Mouse (Mus musculus): ENCODE data around the gene Ssu72. TPM values are rescaled to one million over a fixed set of nuclear protein-coding genes. Genes with fewer than 3 reads are reported as not detected.

The Ssu72 gene
- polyA plus RNA-seq, 1 experiment from 2014 or later, result 150 TPM

- Histone ChIP-seq H3K4me2 (ENCODE audit: low read length) (peak overlapping the region; percentile 59), H3K4me1 (replicated peaks; ENCODE audit: control insufficient read depth, insufficient read depth, low read length) (peaks cover 23% of the 10 kb centered on the region), H3K27me3 (replicated peaks; ENCODE audit: control insufficient read depth, insufficient read depth, low read length) (peaks cover 8% of the 10 kb centered on the region), H3K27ac (ENCODE audit: low read length) (peak overlapping the region; percentile 29; the same call in 1 of the 2 replicates), H3K4me3 (replicated peaks; ENCODE audit: low read length) (peak overlapping the region; percentile 41), H3K9ac (replicated peaks; ENCODE audit: low read depth, low read length) (peak overlapping the region; percentile 51), H3K36me3 (ENCODE audit: control insufficient read depth, insufficient read depth) (no peaks in the 10 kb centered on the region), H3K9me3 (ENCODE audit: control insufficient read depth, low read length) (no peaks in the 10 kb centered on the region)
- ATAC-seq, result no peak
- WGBS, result 48% methylated on average over 9 of the region's 9 CpGs
These were observed 70.6 kb downstream of the Ssu72 start for GRCm38 (mm10) chr4:155774971-155775740.

- Histone ChIP-seq H3K4me3 (replicated peaks; ENCODE audit: low read length) (no peak overlapping the region), H3K4me1 (replicated peaks; ENCODE audit: control insufficient read depth, insufficient read depth, low read length) (peaks cover 19% of the 10 kb centered on the region), H3K9me3 (ENCODE audit: control insufficient read depth, low read length) (no peaks in the 10 kb centered on the region), H3K27ac (ENCODE audit: low read length) (peak overlapping the region; percentile 33), H3K4me2 (ENCODE audit: low read length) (no peak overlapping the region), H3K9ac (replicated peaks; ENCODE audit: low read depth, low read length) (no peak overlapping the region), H3K27me3 (replicated peaks; ENCODE audit: control insufficient read depth, insufficient read depth, low read length) (peaks cover 8% of the 10 kb centered on the region), H3K36me3 (ENCODE audit: control insufficient read depth, insufficient read depth) (no peaks in the 10 kb centered on the region)
- WGBS, result 73% methylated on average over 3 of the region's 3 CpGs
- ATAC-seq, result no peak
These were observed 71.3 kb downstream of the Ssu72 start for GRCm38 (mm10) chr4:155775855-155776254.

- H3K9ac ChIP-seq (replicated peaks; ENCODE audit: low read depth, low read length), result no peak overlapping the region
- no peak for ATAC-seq
- 63% methylated on average over 2 of the region's 2 CpGs for WGBS
- no peaks in the 10 kb centered on the region for H3K9me3 ChIP-seq (ENCODE audit: control insufficient read depth, low read length)
- no peaks in the 10 kb centered on the region for H3K36me3 ChIP-seq (ENCODE audit: control insufficient read depth, insufficient read depth)
- H3K27me3 ChIP-seq (replicated peaks; ENCODE audit: control insufficient read depth, insufficient read depth, low read length), result peaks cover 8% of the 10 kb centered on the region
- H3K27ac ChIP-seq (ENCODE audit: low read length), result no peak overlapping the region
- no peak overlapping the region for H3K4me3 ChIP-seq (replicated peaks; ENCODE audit: low read length)
- peaks cover 19% of the 10 kb centered on the region for H3K4me1 ChIP-seq (replicated peaks; ENCODE audit: control insufficient read depth, insufficient read depth, low read length)
- H3K4me2 ChIP-seq (ENCODE audit: low read length), result no peak overlapping the region
These were observed 72.2 kb downstream of the Ssu72 start for GRCm38 (mm10) chr4:155776704-155777335.

GRCm38 (mm10) chr4:155777816-155778215, 73.2 kb downstream of the Ssu72 start:
- 80% methylated on average over 2 of the region's 2 CpGs for WGBS
- Histone ChIP-seq H3K4me1 (replicated peaks; ENCODE audit: control insufficient read depth, insufficient read depth, low read length) (peaks cover 19% of the 10 kb centered on the region), H3K27ac (ENCODE audit: low read length) (no peak overlapping the region), H3K4me3 (replicated peaks; ENCODE audit: low read length) (no peak overlapping the region), H3K4me2 (ENCODE audit: low read length) (no peak overlapping the region), H3K9ac (replicated peaks; ENCODE audit: low read depth, low read length) (no peak overlapping the region), H3K9me3 (ENCODE audit: control insufficient read depth, low read length) (no peaks in the 10 kb centered on the region), H3K36me3 (ENCODE audit: control insufficient read depth, insufficient read depth) (no peaks in the 10 kb centered on the region), H3K27me3 (replicated peaks; ENCODE audit: control insufficient read depth, insufficient read depth, low read length) (peaks cover 5% of the 10 kb centered on the region)
- ATAC-seq, result no peak

GRCm38 (mm10) chr4:155779498-155779897, 74.9 kb downstream of the Ssu72 start:
- ATAC-seq, result no peak
- Histone ChIP-seq H3K9me3 (ENCODE audit: control insufficient read depth, low read length) (no peaks in the 10 kb centered on the region), H3K4me3 (replicated peaks; ENCODE audit: low read length) (no peak overlapping the region)

GRCm38 (mm10) chr4:155780895-155781294, 76.3 kb downstream of the Ssu72 start:
- H3K4me3 ChIP-seq (replicated peaks; ENCODE audit: low read length), result no peak overlapping the region
- no peaks in the 10 kb centered on the region for H3K9me3 ChIP-seq (ENCODE audit: control insufficient read depth, low read length)
- 44% methylated on average over 6 of the region's 6 CpGs for WGBS
- no peaks in the 10 kb centered on the region for H3K27me3 ChIP-seq (replicated peaks; ENCODE audit: control insufficient read depth, insufficient read depth, low read length)
- H3K9ac ChIP-seq (replicated peaks; ENCODE audit: low read depth, low read length), result no peak overlapping the region
- ATAC-seq, result no peak
- H3K4me2 ChIP-seq (ENCODE audit: low read length), result no peak overlapping the region
- H3K4me1 ChIP-seq (replicated peaks; ENCODE audit: control insufficient read depth, insufficient read depth, low read length), result peaks cover 15% of the 10 kb centered on the region
- H3K36me3 ChIP-seq (ENCODE audit: control insufficient read depth, insufficient read depth), result no peaks in the 10 kb centered on the region
- no peak overlapping the region for H3K27ac ChIP-seq (ENCODE audit: low read length)

More at GRCm38 (mm10) chr4:155779498-155779897, 74.9 kb downstream of the Ssu72 start:
- 79% methylated on average over 4 of the region's 4 CpGs for WGBS
- Histone ChIP-seq H3K4me1 (replicated peaks; ENCODE audit: control insufficient read depth, insufficient read depth, low read length) (peaks cover 21% of the 10 kb centered on the region), H3K4me2 (ENCODE audit: low read length) (no peak overlapping the region), H3K9ac (replicated peaks; ENCODE audit: low read depth, low read length) (no peak overlapping the region), H3K27ac (ENCODE audit: low read length) (no peak overlapping the region), H3K27me3 (replicated peaks; ENCODE audit: control insufficient read depth, insufficient read depth, low read length) (peaks cover 2% of the 10 kb centered on the region; the same call in 1 of the 2 replicates), H3K36me3 (ENCODE audit: control insufficient read depth, insufficient read depth) (no peaks in the 10 kb centered on the region)

Other genes with a start within 250 kb of the Ssu72 start
- gene Tmem52, start 235.7 kb upstream of the Ssu72 start, polyA plus RNA-seq (2015; fragmentation: Nextera tagmentation; extraction: Ambion mirVana), result not detected in 2 replicates
- gene Gnb1, start 213.4 kb upstream of the Ssu72 start, polyA plus RNA-seq (2015; fragmentation: Nextera tagmentation; extraction: Ambion mirVana), result 1,158 and 1,178 TPM in 2 replicates
- 113 and 120 TPM in 2 replicates for gene Nadk, start 142.4 kb upstream of the Ssu72 start, polyA plus RNA-seq (2015; fragmentation: Nextera tagmentation; extraction: Ambion mirVana)
- 12.0 and 12.9 TPM in 2 replicates for gene Slc35e2, start 103.4 kb upstream of the Ssu72 start, polyA plus RNA-seq (2015; fragmentation: Nextera tagmentation; extraction: Ambion mirVana)
- gene Cdk11b, start 79.9 kb upstream of the Ssu72 start, polyA plus RNA-seq (2015; fragmentation: Nextera tagmentation; extraction: Ambion mirVana), result 62.4 and 65.2 TPM in 2 replicates
- not detected in 2 replicates for gene Gm10563, start 59.4 kb upstream of the Ssu72 start, polyA plus RNA-seq (2015; fragmentation: Nextera tagmentation; extraction: Ambion mirVana)
- gene Mmp23, start 51.4 kb upstream of the Ssu72 start, polyA plus RNA-seq (2015; fragmentation: Nextera tagmentation; extraction: Ambion mirVana), result 3.0 and 3.2 TPM in 2 replicates
- gene Mib2, start 35.6 kb upstream of the Ssu72 start, polyA plus RNA-seq (2015; fragmentation: Nextera tagmentation; extraction: Ambion mirVana), result 49.8 and 63.1 TPM in 2 replicates
- 4.8 and 7.5 TPM in 2 replicates for gene Fndc10, start 10.5 kb upstream of the Ssu72 start, polyA plus RNA-seq (2015; fragmentation: Nextera tagmentation; extraction: Ambion mirVana)
- gene Tmem240, start 30.0 kb downstream of the Ssu72 start, polyA plus RNA-seq (2015; fragmentation: Nextera tagmentation; extraction: Ambion mirVana), result 7.3 and 11.4 TPM in 2 replicates
- 98.2 and 101 TPM in 2 replicates for gene Atad3a, start 56.3 kb downstream of the Ssu72 start, polyA plus RNA-seq (2015; fragmentation: Nextera tagmentation; extraction: Ambion mirVana)
- 27.3 and 29.6 TPM in 2 replicates for gene Vwa1, start 69.9 kb downstream of the Ssu72 start, polyA plus RNA-seq (2015; fragmentation: Nextera tagmentation; extraction: Ambion mirVana)
- gene Tmem88b, start 81.1 kb downstream of the Ssu72 start, polyA plus RNA-seq (2015; fragmentation: Nextera tagmentation; extraction: Ambion mirVana), result 0.47 and 0.53 TPM in 2 replicates
- gene Ankrd65, start 85.6 kb downstream of the Ssu72 start, polyA plus RNA-seq (2015; fragmentation: Nextera tagmentation; extraction: Ambion mirVana), result not detected in 2 replicates
- 214 and 231 TPM in 2 replicates for gene Mrpl20, start 98.1 kb downstream of the Ssu72 start, polyA plus RNA-seq (2015; fragmentation: Nextera tagmentation; extraction: Ambion mirVana)
- 176 and 188 TPM in 2 replicates for gene Ccnl2, start 107.7 kb downstream of the Ssu72 start, polyA plus RNA-seq (2015; fragmentation: Nextera tagmentation; extraction: Ambion mirVana)
- gene Aurkaip1, start 126.5 kb downstream of the Ssu72 start, polyA plus RNA-seq (2015; fragmentation: Nextera tagmentation; extraction: Ambion mirVana), result 111 and 121 TPM in 2 replicates
- gene Mxra8, start 134.9 kb downstream of the Ssu72 start, polyA plus RNA-seq (2015; fragmentation: Nextera tagmentation; extraction: Ambion mirVana), result 16.9 and 19.8 TPM in 2 replicates
- 7.0 and 10.0 TPM in 2 replicates for gene Dvl1, start 142.6 kb downstream of the Ssu72 start, polyA plus RNA-seq (2015; fragmentation: Nextera tagmentation; extraction: Ambion mirVana)
- gene Tas1r3, start 158.6 kb downstream of the Ssu72 start, polyA plus RNA-seq (2015; fragmentation: Nextera tagmentation; extraction: Ambion mirVana), result 0.72 and 0.84 TPM in 2 replicates
- 22.5 and 23.8 TPM in 2 replicates for gene Cptp, start 164.6 kb downstream of the Ssu72 start, polyA plus RNA-seq (2015; fragmentation: Nextera tagmentation; extraction: Ambion mirVana)
- gene Ints11, start 164.7 kb downstream of the Ssu72 start, polyA plus RNA-seq (2015; fragmentation: Nextera tagmentation; extraction: Ambion mirVana), result 89.8 and 100 TPM in 2 replicates
- 68.0 and 70.3 TPM in 2 replicates for gene Pusl1, start 187.0 kb downstream of the Ssu72 start, polyA plus RNA-seq (2015; fragmentation: Nextera tagmentation; extraction: Ambion mirVana)
- gene Acap3, start 187.0 kb downstream of the Ssu72 start, polyA plus RNA-seq (2015; fragmentation: Nextera tagmentation; extraction: Ambion mirVana), result 94.8 and 101 TPM in 2 replicates
- gene Ube2j2, start 239.0 kb downstream of the Ssu72 start, polyA plus RNA-seq (2015; fragmentation: Nextera tagmentation; extraction: Ambion mirVana), result 115 and 121 TPM in 2 replicates